Mouse (Mus musculus) CD4-positive naive resting alpha-beta T cell, adult 76 days (primary cell): ENCODE results near the gene Rps27a. TPM values are rescaled to one million over a fixed set of nuclear protein-coding genes. Genes with fewer than 3 reads are reported as not detected.

Source experiments
- total RNA-seq: library from RNA; stranded (reverse); gene quantifications from one replicate; pipeline ENCODE4 v1.2.4, GENCODE M21; 2023

The Rps27a gene
- 1,996 TPM for total RNA-seq

DNA sequence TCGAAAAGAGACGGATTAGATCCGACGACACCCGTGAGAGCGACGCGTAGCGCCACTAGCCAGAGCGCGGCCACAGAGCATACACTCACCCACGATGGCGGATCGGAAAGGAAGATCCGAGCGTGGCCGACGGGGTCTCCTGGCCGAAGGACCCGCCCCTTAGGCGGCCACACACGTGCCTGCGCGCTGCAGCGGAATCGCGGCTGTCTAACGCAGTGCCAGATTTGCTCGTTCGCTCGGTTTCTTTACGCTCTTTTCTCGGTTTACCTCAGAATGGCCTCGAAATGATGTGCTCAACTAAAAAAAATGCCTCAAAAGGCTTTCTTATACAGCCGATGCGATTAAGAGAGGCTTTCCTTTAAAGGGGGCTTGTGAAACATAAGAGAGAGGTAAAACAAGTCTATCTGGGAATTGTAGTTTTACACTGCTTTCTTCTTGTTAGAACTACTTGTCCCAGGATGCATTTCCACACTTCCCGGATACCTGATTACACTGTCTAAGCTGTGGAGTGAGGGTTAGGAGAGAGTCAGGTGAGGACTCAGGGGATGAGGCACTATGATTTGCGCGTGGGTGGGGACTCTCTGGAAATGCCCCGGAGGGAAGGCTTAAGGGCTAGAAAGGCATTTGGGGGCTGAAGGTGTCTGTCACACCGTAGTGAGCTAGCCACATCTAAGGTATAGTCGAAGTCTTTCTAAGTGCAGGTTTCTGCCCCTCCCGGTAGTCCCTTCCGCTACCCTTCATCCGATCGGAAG lies at the start of gene Rps27a, which contains the start of gene Clhc1:
Gene Rps27a (minus strand): TSS at position 358 of the 752 bp plus-strand sequence.
Gene Clhc1 (plus strand): TSS at position 199 of the 752 bp plus-strand sequence.

DNA sequence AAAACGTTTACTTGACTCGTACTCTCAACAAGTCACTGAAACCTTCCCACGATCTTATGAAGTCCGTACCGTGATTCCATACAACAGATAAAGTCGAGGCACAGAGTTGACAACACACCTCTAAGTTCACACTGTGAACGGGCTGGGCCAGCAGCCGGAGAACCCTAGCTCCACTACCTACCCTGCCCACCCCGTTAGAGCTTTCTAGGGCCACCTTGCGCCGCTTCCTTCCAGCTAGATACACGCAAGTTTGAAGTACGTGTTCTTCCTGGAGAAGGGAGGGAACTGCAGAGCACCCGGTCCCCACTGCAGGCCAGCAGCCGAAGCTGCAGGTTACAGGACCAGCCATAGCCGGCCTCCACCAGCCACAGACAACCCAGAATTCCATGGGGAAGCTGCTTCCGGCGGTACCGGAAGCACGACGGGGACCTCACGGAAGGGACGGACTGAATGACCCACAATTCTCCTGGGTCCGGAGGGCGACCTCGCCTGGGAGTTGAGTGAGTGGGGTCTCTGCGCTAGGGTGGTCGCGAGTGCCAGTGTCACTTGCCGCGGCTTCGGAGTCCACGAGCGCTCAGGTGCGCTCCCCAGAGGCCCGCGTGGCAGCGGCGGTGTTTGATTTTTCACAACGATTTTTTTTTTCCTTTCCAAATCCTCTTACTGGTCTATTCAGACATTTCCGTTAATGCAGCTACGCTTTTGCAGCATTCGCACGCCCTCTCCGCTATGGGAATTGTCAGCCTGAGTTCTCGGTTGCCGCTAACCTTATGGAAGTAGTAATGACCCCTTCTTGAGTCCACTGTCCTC lies 21.7 kb downstream of the Rps27a start, which contains the start of gene Mtif2:
Gene Mtif2 (plus strand): TSS at position 421 of the 807 bp plus-strand sequence.

DNA sequence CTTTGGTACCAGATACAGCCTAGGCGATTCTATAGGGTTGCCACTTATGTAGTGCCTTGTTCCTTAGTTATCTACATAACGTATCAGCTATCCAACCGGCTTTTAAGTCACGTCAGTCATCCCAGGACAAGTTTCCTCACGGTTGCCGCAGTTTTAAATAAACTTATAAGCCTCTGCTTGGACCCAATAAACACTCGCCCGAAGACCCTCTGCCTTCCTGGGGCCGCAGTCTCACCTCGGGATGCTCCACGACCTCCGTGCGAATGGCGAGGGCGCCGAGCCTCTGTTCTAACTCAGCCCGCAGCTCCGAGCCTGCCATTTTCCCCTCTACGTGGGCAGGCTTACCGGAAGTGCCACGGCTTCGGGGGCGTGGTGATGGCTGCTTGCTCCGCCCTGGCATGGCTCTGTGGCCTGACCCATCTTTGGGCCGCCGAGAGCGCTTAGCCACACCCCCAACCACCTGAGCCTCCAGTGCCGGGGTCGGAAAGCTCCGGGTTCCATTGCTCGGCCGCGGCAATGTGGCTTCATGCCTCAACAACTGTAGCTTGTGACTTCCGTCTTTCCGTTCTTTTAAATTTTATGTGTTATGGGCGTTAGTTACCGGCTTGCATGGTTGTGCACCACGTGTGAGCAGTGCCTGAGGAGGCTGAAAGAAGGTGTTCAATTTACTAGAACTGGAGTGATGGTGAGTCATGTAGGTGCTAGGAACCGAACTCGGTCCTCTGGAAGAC lies 33.1 kb downstream of the Rps27a start, which contains the start of gene Prorsd1:
Gene Prorsd1 (minus strand): TSS at position 352 of the 731 bp plus-strand sequence.

Other genes with a start within 250 kb of the Rps27a start
- gene Ccdc88a, start 174.5 kb downstream of the Rps27a start, total RNA-seq, result 5.7 TPM
- 22.0 TPM for gene Prorsd1, start 33.1 kb downstream of the Rps27a start, total RNA-seq
- gene Mtif2, start 21.7 kb downstream of the Rps27a start, total RNA-seq, result 19.2 TPM
- gene Clhc1, start 159 bp downstream of the Rps27a start, total RNA-seq, result 0.44 TPM
- 80.1 TPM for gene Rtn4, start 144.8 kb upstream of the Rps27a start, total RNA-seq